ENCODE assay signal across 9 mouse cellular contexts in genomic region chr2:18799966-18800645, GRCm38 (mm10).
DNase-seq lines count a peak whose midpoint lies in the region; ATAC-seq and TF ChIP-seq lines count a peak whose summit lies in the region.
"Had no signal": no experiment of that assay in that cellular context is flagged by ENCODE, and none has a peak within 500 bp of the region (broad histone marks: within the 10 kb centered on the region; RNA-seq: fewer than 3 reads in every experiment).

No protein-coding gene starts in this region.

- peaks cover 3% of the 10 kb centered on the region for H3K27me3 ChIP-seq in ES-Bruce4 (ENCODE audit: control insufficient read depth, insufficient read depth, low read length, poor library complexity, severe bottlenecking)
- H3K27me3 ChIP-seq in embryonic facial prominence, embryonic 14.5 days (replicated peaks; ENCODE audit: control insufficient read depth, insufficient read depth, low read length), result peaks cover 60% of the 10 kb centered on the region
- peaks cover 26% of the 10 kb centered on the region for H3K27me3 ChIP-seq in lung, postnatal 0 days (replicated peaks; ENCODE audit: insufficient read depth, low read length)

- H3K27ac ChIP-seq in ES-Bruce4 (ENCODE audit: insufficient read depth, low read length), result no peak overlapping the region
- H3K27ac ChIP-seq in embryonic facial prominence, embryonic 14.5 days (replicated peaks; ENCODE audit: low read depth, low read length), result no peak overlapping the region
- H3K27ac ChIP-seq in lung, postnatal 0 days (ENCODE audit: low read length), result no peak overlapping the region
- peak overlapping the region; percentile 70 for H3K27ac ChIP-seq in olfactory bulb, adult 2 months (ENCODE audit: insufficient read depth, low read depth, low read length)

- H3K36me3 ChIP-seq in ES-Bruce4 (ENCODE audit: control insufficient read depth, insufficient read depth, low read length, poor library complexity, severe bottlenecking), result no peaks in the 10 kb centered on the region
- H3K36me3 ChIP-seq in embryonic facial prominence, embryonic 14.5 days (ENCODE audit: control insufficient read depth, insufficient read depth, low read length), result no peaks in the 10 kb centered on the region
- H3K36me3 ChIP-seq in lung, postnatal 0 days (ENCODE audit: insufficient read depth, low read length), result no peaks in the 10 kb centered on the region

- ATAC-seq in embryonic facial prominence, embryonic 14.5 days (ENCODE audit: low read depth), result peak; percentile 69
- ATAC-seq in lung, postnatal 0 days, result no peak

- H3K4me2 ChIP-seq in embryonic facial prominence, embryonic 14.5 days (ENCODE audit: low read depth, low read length), result peak overlapping the region; percentile 86
- H3K4me2 ChIP-seq in lung, postnatal 0 days (replicated peaks; ENCODE audit: low read depth, low read length), result peak overlapping the region; percentile 56

- no peaks in the 10 kb centered on the region for H3K4me1 ChIP-seq in ES-Bruce4 (ENCODE audit: control insufficient read depth, insufficient read depth, low read length)
- peaks cover 13% of the 10 kb centered on the region for H3K4me1 ChIP-seq in embryonic facial prominence, embryonic 14.5 days (ENCODE audit: control insufficient read depth, insufficient read depth, low read length)
- H3K4me1 ChIP-seq in lung, postnatal 0 days (ENCODE audit: insufficient read depth, low read depth, low read length), result peaks cover 12% of the 10 kb centered on the region; the same call in 1 of the 2 replicates
- H3K4me1 ChIP-seq in olfactory bulb, adult 2 months (ENCODE audit: control insufficient read depth, insufficient read depth, low read length), result peaks cover 27% of the 10 kb centered on the region

- no peak for TF ChIP-seq CTCF in ES-Bruce4 (IDR thresholded peaks at IDR 0.05; ENCODE audit: low read depth, low read length)
- no peak for TF ChIP-seq CTCF in lung, postnatal 0 days (IDR thresholded peaks at IDR 0.05)
- no peak for TF ChIP-seq CTCF in olfactory bulb, adult 2 months (IDR thresholded peaks at IDR 0.05; ENCODE audit: insufficient read depth, low read depth, low read length)

- no peak for TF ChIP-seq EP300 in ES-Bruce4 (IDR thresholded peaks at IDR 0.05; ENCODE audit: insufficient read depth, low read depth, low read length)
- no peak for TF ChIP-seq EP300 in lung, postnatal 0 days (IDR thresholded peaks at IDR 0.05)

- WGBS in embryonic facial prominence, embryonic 14.5 days, result under 1% methylated on average over 45 of the region's 46 CpGs
- WGBS in lung, postnatal 0 days, result 2% methylated on average over 46 of the region's 46 CpGs
- under 1% methylated on average over 46 of the region's 46 CpGs for WGBS in olfactory bulb, adult 2 months

- H3K9ac ChIP-seq in ES-Bruce4 (ENCODE audit: low read depth, poor library complexity, severe bottlenecking), result no peak overlapping the region; the same call in 1 of the 2 replicates
- peak overlapping the region; percentile 50 for H3K9ac ChIP-seq in embryonic facial prominence, embryonic 14.5 days (ENCODE audit: low read depth, low read length)
- no peak overlapping the region for H3K9ac ChIP-seq in lung, postnatal 0 days (replicated peaks; ENCODE audit: low read depth)

- peak; percentile 30 for DNase-seq in adrenal gland, postnatal 25 days
- peak; percentile 46 for DNase-seq in embryonic facial prominence, embryonic 14.5 days (ENCODE audit: low spot score)
- DNase-seq in heart, postnatal 4 days, result peak; percentile 22
- peak; percentile 76 to 82 for DNase-seq in layer of hippocampus, postnatal 14 days (ENCODE audit: low spot score in 2 of 2)
- no peak for DNase-seq in lung, postnatal 0 days (ENCODE audit: low spot score)
- no peak for DNase-seq in urinary bladder, adult 2 months (ENCODE audit: low spot score)

- H3K9me3 ChIP-seq in ES-Bruce4 (replicated peaks; ENCODE audit: control insufficient read depth, insufficient read depth, low read length, poor library complexity, severe bottlenecking), result no peaks in the 10 kb centered on the region
- H3K9me3 ChIP-seq in embryonic facial prominence, embryonic 14.5 days (ENCODE audit: control insufficient read depth, low read length), result no peaks in the 10 kb centered on the region
- H3K9me3 ChIP-seq in lung, postnatal 0 days (ENCODE audit: low read length), result no peaks in the 10 kb centered on the region

- no peak for TF ChIP-seq POLR2A in ES-Bruce4 (IDR thresholded peaks at IDR 0.05; ENCODE audit: insufficient read depth, low read length)
- no peak for TF ChIP-seq POLR2A in olfactory bulb, adult 2 months (IDR thresholded peaks at IDR 0.05; ENCODE audit: insufficient read depth, low read depth, low read length)

- H3K4me3 ChIP-seq in ES-Bruce4 (ENCODE audit: low read depth, low read length), result peak overlapping the region; percentile 40
- H3K4me3 ChIP-seq in embryonic facial prominence, embryonic 14.5 days (ENCODE audit: low read depth, low read length), result peak overlapping the region; percentile 44
- H3K4me3 ChIP-seq in lung, postnatal 0 days (ENCODE audit: low read depth, low read length), result peak overlapping the region; percentile 36
- H3K4me3 ChIP-seq in olfactory bulb, adult 2 months (ENCODE audit: insufficient read depth, low read depth, low read length), result peak overlapping the region; percentile 53
- H3K4me3 ChIP-seq: erythroblast, embryonic 14.5 days had no signal

Comparison
In these comparisons a context has a peak if more than half of its experiments do, and no peak if none do; other contexts are left out.
1. DNase-seq: peak in adrenal gland, postnatal 25 days (single experiment), embryonic facial prominence, embryonic 14.5 days (single experiment), heart, postnatal 4 days (single experiment) and layer of hippocampus, postnatal 14 days (2 of 2); none in lung, postnatal 0 days (single experiment) and urinary bladder, adult 2 months (single experiment).
2. Peak in every context shown above with its lines, with median percentiles within 50 percentile points of each other: H3K4me3 ChIP-seq.